In the genomic region with DNA sequence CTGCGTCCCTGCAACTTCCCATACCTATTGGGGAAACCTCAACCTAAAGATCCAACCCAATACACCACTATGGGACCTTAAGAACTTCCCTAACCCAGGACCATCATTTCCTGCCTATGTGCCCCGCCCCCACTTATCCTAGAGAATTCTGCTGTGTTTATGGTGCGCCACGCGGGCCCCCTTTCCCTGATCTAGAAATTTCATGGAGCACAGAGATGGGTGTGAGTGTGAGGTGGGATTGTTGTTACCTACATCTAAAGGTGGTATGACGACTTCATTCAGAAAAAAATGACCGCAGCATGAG, we compare ENCODE assay signal across 9 mouse cellular contexts. TPM values are rescaled to one million over a fixed set of nuclear protein-coding genes. Genes with fewer than 3 reads are reported as not detected.
DNase-seq lines count a peak whose midpoint lies in the region; ATAC-seq and TF ChIP-seq lines count a peak whose summit lies in the region.
"Had no signal": no experiment of that assay in that cellular context is flagged by ENCODE, and none has a peak within 500 bp of the region (broad histone marks: within the 10 kb centered on the region; RNA-seq: fewer than 3 reads in every experiment).

No protein-coding gene starts in this region.

- peaks cover 5% of the 10 kb centered on the region; the same call in 1 of the 2 replicates for H3K9me3 ChIP-seq in megakaryocyte, embryonic 14.5 days
- H3K9me3 ChIP-seq in forebrain, embryonic 13.5 days (replicated peaks) = no peaks in the 10 kb centered on the region; the same call in 1 of the 2 replicates
- no peaks in the 10 kb centered on the region for H3K9me3 ChIP-seq in limb, embryonic 15.5 days
- H3K9me3 ChIP-seq in stomach, postnatal 0 days (ENCODE audit: control insufficient read depth, low read length) = no peaks in the 10 kb centered on the region

- no peak overlapping the region for H3K9ac ChIP-seq in forebrain, embryonic 13.5 days
- no peak overlapping the region for H3K9ac ChIP-seq in limb, embryonic 15.5 days
- H3K9ac ChIP-seq in stomach, postnatal 0 days (ENCODE audit: low read length) = no peak overlapping the region

- H3K4me2 ChIP-seq in forebrain, embryonic 13.5 days = peak overlapping the region; percentile 33
- H3K4me2 ChIP-seq in limb, embryonic 15.5 days = 0 out of 2 replicates have a peak overlapping the region, but pooled peaks have one; percentile 31
- H3K4me2 ChIP-seq in stomach, postnatal 0 days (replicated peaks; ENCODE audit: low read depth) = 0 out of 2 replicates have a peak overlapping the region, but pooled peaks have one; percentile 17

- H3K36me3 ChIP-seq in megakaryocyte, embryonic 14.5 days (replicated peaks; ENCODE audit: low read length) = no peaks in the 10 kb centered on the region
- H3K36me3 ChIP-seq in forebrain, embryonic 13.5 days (ENCODE audit: poor library complexity, severe bottlenecking) = no peaks in the 10 kb centered on the region
- H3K36me3 ChIP-seq in limb, embryonic 15.5 days = no peaks in the 10 kb centered on the region
- no peaks in the 10 kb centered on the region for H3K36me3 ChIP-seq in stomach, postnatal 0 days (ENCODE audit: control insufficient read depth, insufficient read depth, low read length)

- no peak for TF ChIP-seq EP300 in stomach, postnatal 0 days (optimal IDR thresholded peaks at IDR 0.05)

- DNase-seq in stomach, postnatal 0 days (ENCODE audit: low spot score) = no peak
- DNase-seq in spleen, postnatal 4 days (ENCODE audit: low spot score in 2 of 2) = no peak
- DNase-seq in cerebellum, adult 9-10 months = no peak

- H3K27ac ChIP-seq in forebrain, embryonic 13.5 days = no peak overlapping the region
- no peak overlapping the region for H3K27ac ChIP-seq in limb, embryonic 15.5 days
- no peak overlapping the region for H3K27ac ChIP-seq in stomach, postnatal 0 days (replicated peaks)
- H3K27ac ChIP-seq: gastrocnemius, adult 2 months had no signal

- peaks cover 13% of the 10 kb centered on the region for H3K27me3 ChIP-seq in megakaryocyte, embryonic 14.5 days (replicated peaks)
- no peaks in the 10 kb centered on the region for H3K27me3 ChIP-seq in forebrain, embryonic 13.5 days
- H3K27me3 ChIP-seq in limb, embryonic 15.5 days = no peaks in the 10 kb centered on the region
- H3K27me3 ChIP-seq in stomach, postnatal 0 days (ENCODE audit: control insufficient read depth, insufficient read depth, low read length) = no peaks in the 10 kb centered on the region
- H3K27me3 ChIP-seq: Patski had no signal

- peak overlapping the region; percentile 75 for H3K4me3 ChIP-seq in megakaryocyte, embryonic 14.5 days (replicated peaks)
- 0 out of 2 replicates have a peak overlapping the region, but pooled peaks have one; percentile 2 for H3K4me3 ChIP-seq in forebrain, embryonic 13.5 days
- H3K4me3 ChIP-seq in limb, embryonic 15.5 days = no peak overlapping the region; the same call in 1 of the 2 replicates
- H3K4me3 ChIP-seq in stomach, postnatal 0 days (ENCODE audit: low read depth, low read length) = no peak overlapping the region
- H3K4me3 ChIP-seq: gastrocnemius, adult 2 months had no signal

- no peak for ATAC-seq in megakaryocyte, adult 5-6 weeks (ENCODE audit: poor library complexity, severe bottlenecking)
- ATAC-seq in forebrain, embryonic 13.5 days = no peak
- ATAC-seq in limb, embryonic 15.5 days (ENCODE audit: insufficient number of reproducible peaks, low FRiP score, low TSS enrichment, low read depth) = no peak
- peak; percentile 25; the same call in 1 of the 2 replicates for ATAC-seq in stomach, postnatal 0 days (ENCODE audit: low FRiP score, low TSS enrichment)
- ATAC-seq: Patski had no signal

- 51% methylated on average over 7 of the region's 7 CpGs for WGBS in forebrain, embryonic 13.5 days
- 50% methylated on average over 7 of the region's 7 CpGs for WGBS in limb, embryonic 15.5 days
- WGBS in stomach, postnatal 0 days = 46% methylated on average over 7 of the region's 7 CpGs

- H3K4me1 ChIP-seq in megakaryocyte, embryonic 14.5 days = peaks cover 22% of the 10 kb centered on the region
- H3K4me1 ChIP-seq in forebrain, embryonic 13.5 days = peaks cover 14% of the 10 kb centered on the region
- H3K4me1 ChIP-seq in limb, embryonic 15.5 days = peaks cover 10% of the 10 kb centered on the region
- no peaks in the 10 kb centered on the region for H3K4me1 ChIP-seq in stomach, postnatal 0 days (replicated peaks; ENCODE audit: control insufficient read depth, insufficient read depth)

- TF ChIP-seq CTCF in stomach, postnatal 0 days (IDR thresholded peaks at IDR 0.05; ENCODE audit: low read depth) = no peak

RNA-seq across cellular contexts. Expression of gene Adpgk, which starts 8.7 kb away (rescaled TPM):
- 1.6 and 2.0 TPM in 2 replicates for polyA plus RNA-seq in megakaryocyte, embryonic 14.5 days (2012; ENCODE audit: insufficient read depth, low replicate concordance)
- 199 and 247 TPM in 2 replicates for total RNA-seq in megakaryocyte, adult 5-6 weeks (2015)
- 176 and 232 TPM in 2 replicates for total RNA-seq in megakaryocyte, adult 5-6 weeks (2017)
- 20.8 and 20.9 TPM in 2 replicates for polyA plus RNA-seq in forebrain, embryonic 13.5 days (2015; fragmentation: Nextera tagmentation; extraction: Ambion mirVana)
- 42.8 and 44.3 TPM in 2 replicates for polyA plus RNA-seq in limb, embryonic 15.5 days (2015; fragmentation: Nextera tagmentation; extraction: Ambion mirVana)
- polyA plus RNA-seq in stomach, postnatal 0 days (2015; fragmentation: Nextera tagmentation; extraction: Ambion mirVana) = 14.8 and 16.0 TPM in 2 replicates

Comparison
In these comparisons a context has a peak if more than half of its experiments do, and no peak if none do; other contexts are left out.
1. H3K4me3 ChIP-seq: peak in megakaryocyte, embryonic 14.5 days (single experiment) and forebrain, embryonic 13.5 days (single experiment); none in limb, embryonic 15.5 days (single experiment) and stomach, postnatal 0 days (single experiment).
2. Peak in every context shown above with its lines, with median percentiles within 50 percentile points of each other: H3K4me2 ChIP-seq.